Mouse (Mus musculus): ENCODE data around the gene Cenpa. TPM values are rescaled to one million over a fixed set of nuclear protein-coding genes. Genes with fewer than 3 reads are reported as not detected.
"Not testable (repeated sequence)": the region's sequence is repeated elsewhere in the genome, so short reads cannot be mapped to it uniquely, and the experiment has no call there.

Gene Cenpa
- total RNA-seq, 2 experiments from 2014 or later: 58.6 to 66.5 TPM

- DNase-seq: no peak
These were observed 20.5 kb upstream of the Cenpa start for GRCm38 (mm10) chr5:30646036-30646435.

DNA sequence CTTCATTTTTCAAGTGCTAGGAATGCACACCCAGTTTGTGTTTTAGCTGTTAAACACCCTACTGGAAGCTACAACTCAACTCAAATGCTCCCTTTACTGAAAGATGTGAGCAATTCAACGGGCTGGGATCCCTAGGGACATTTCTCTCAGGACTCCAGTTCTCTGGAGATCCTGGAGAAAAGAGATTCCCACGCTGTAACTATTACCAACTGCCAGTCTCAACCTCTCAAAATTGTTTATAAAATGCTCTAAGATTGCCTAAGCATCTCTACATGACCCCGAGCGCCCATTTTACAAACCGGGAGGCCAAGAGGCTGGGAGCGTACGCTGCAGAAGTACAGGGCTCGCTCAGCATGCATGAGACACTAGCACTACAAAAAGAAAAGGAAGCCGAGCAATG is 19.2 kb upstream of the Cenpa start:
- no peak for DNase-seq

- DNase-seq: peak; percentile 96 to 97
These were observed 18.6 kb upstream of the Cenpa start, which contains the start of gene Slc35f6 for GRCm38 (mm10) chr5:30647815-30648560. TSS of gene Slc35f6 (plus strand) at chr5:30647933.

DNA sequence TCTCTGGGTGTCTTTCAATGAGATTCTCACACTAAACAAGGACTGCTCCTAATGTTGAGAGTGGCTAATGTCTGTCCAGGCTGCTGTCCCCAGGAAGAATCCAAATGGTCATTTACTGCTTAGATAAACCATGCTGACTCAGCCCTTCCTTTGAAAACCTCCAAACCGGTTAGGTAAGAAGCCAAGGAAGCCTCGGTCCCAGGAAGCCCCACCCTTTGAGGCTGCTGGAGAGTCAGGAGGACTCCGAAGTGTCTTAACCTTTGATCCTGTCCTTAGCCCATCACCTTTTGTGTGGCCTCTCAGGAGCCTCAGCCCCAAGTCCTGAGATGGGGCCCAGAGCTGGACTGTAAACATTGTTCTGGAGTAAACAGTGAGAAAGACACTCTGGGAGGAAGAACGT is 17.0 kb upstream of the Cenpa start:
- DNase-seq: no peak

DNA sequence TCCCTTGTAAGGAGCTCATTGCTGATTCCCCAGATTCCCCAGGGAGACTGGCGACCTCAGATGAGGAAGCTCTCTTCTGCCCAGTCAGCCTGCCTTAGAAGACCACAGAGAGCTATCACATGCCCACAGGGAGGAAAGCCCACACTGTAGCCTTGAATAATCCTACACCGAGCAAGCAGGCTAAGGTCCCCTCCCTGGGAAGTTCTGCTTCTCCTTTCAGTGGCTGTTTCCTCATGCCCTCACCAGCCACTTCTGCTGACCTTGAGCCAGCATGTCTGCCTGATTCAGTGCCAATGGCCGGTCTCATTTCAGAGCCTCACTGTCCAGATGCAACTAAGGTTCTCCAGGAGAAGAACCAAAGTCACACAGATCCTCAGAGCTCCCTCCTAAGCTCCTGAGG is 15.8 kb upstream of the Cenpa start:
- DNase-seq: peak; percentile 59 to 80

- no peak for DNase-seq
These were observed 15.0 kb upstream of the Cenpa start for GRCm38 (mm10) chr5:30651554-30651953.

DNA sequence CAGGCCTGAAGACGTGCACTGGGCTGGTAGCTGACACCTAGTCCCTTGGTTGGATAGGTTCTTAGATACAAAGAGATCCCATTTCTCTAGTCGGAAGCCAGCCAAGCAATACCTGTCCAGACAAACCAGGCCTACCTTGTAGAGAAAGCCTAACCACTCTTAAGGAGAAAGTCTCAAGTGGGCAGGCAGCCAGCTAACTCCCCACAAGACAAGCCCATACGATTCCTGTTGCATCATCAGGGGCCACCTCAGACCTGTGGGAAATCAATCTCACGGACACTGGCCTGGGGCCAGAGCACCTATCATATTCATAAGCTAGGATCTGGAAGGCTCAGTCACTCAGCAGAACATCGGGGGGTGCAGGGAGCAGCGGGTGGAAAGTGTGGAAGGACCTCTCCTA is 13.3 kb upstream of the Cenpa start:
- DNase-seq: no peak

DNA sequence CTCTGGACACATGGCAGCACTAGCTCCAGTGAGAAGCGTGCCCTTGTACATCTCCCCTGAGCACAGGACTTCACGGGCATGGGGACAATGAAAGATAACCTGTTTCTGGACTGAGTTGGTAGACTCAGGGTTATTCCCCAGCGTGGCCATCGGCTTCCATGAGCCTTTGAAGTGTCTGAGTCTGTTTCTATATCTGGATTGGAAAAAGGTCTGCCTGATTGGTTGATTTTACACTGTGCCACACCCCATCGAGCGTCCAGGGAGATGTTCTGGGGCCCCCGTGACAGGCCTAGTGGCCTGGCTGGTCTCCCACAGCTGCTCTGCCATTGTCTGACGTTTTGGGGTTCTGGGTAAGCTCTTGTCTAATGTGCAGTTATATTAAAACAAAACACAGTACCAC is 11.5 kb upstream of the Cenpa start:
- no peak for DNase-seq

DNA sequence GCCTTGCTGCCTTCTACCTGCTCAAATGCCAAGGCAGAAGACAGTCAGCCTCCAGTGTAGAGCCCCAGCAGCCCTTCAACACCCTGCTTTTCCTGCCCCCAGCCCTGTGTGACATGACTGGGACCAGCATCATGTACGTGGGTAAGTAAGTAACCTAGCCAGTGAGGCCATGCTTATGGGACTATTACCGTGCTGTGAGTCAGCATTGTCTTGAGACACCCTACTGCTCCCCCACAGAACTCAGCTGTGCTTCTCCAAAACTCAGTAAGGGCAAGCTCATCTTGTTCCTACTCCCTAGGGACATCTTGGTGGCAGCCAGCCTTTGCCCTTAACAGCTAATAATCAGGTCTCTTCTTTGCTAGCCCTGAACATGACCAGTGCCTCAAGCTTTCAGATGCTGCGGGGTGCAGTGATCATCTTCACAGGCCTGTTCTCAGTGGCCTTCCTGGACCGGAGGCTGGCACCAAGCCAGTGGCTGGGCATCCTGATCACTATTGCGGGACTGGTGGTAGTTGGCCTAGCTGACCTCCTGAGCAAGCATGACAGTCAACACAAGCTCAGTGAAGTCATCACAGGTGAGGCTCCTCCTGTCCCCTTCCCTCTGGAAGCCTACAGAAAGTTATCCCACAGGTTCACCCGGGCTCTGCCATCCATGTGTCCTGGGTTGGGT is 10.9 kb upstream of the Cenpa start:
- DNase-seq: no peak

DNA sequence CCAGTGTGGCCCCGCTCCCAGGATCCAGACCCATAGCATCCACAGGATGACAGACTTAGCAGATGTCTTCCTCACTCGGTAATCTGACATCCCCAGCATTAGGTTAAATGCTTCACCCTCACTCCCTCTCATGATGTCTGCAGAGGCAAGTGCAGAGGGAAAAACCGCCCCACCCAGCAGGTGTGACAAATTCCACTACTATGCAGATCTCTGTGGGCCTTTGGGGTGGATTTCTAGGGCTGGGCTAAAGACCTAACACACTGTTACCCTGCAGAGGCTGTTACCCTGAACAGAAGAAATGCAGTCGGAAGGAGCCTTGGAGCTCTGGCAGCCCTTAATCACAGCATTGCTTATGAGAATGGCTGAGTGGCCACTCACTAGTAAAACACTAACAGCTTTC is 7.5 kb upstream of the Cenpa start:
- DNase-seq: no peak

DNA sequence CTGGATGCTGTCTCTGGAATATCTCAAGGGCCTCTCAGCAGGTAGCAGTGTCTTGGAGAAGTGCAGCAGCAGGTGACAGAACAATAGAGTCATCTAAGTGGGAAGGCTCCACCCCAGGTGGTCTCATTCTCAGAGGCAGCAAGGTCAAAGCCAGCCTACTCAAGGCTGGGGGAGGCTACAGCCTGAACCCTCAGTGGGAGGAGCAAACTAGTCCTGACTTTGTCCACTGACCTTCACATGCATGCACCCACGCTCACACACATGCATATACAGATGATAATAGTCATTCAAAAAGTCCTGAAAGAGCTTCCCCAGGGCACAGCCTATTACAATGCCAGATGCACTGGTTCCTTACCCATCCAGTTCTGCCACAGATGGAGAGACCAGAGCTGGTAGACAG is 6.3 kb upstream of the Cenpa start:
- DNase-seq: no peak

DNA sequence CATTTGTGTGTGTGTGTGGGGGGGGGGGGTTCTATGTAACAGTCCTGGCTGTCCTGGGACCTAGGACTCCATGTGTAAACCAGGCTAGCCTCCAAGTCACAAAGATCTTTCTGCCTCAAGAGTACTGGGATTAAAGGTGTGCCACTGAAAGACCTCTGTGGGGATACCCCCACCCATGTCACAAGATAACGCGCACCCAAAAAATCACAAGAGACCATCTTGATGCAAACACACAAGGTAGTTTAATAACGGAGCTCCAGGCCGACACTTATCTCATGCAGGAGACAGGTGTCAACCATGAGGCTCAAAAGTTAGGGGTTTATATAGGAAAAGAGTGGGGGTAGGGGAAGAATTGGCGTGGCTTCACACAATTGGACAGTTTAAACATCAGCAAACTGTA is 5.8 kb upstream of the Cenpa start:
- DNase-seq: no peak

- DNase-seq: no peak
These were observed 1.2 kb upstream of the Cenpa start for GRCm38 (mm10) chr5:30665360-30665759.

- no peak for DNase-seq
These were observed 609 bp upstream of the Cenpa start for GRCm38 (mm10) chr5:30665968-30666367.

GRCm38 (mm10) chr5:30667215-30667614 is 638 bp downstream of the Cenpa start:
- DNase-seq: no peak

GRCm38 (mm10) chr5:30667686-30668085 is 1.1 kb downstream of the Cenpa start:
- no peak for DNase-seq

DNA sequence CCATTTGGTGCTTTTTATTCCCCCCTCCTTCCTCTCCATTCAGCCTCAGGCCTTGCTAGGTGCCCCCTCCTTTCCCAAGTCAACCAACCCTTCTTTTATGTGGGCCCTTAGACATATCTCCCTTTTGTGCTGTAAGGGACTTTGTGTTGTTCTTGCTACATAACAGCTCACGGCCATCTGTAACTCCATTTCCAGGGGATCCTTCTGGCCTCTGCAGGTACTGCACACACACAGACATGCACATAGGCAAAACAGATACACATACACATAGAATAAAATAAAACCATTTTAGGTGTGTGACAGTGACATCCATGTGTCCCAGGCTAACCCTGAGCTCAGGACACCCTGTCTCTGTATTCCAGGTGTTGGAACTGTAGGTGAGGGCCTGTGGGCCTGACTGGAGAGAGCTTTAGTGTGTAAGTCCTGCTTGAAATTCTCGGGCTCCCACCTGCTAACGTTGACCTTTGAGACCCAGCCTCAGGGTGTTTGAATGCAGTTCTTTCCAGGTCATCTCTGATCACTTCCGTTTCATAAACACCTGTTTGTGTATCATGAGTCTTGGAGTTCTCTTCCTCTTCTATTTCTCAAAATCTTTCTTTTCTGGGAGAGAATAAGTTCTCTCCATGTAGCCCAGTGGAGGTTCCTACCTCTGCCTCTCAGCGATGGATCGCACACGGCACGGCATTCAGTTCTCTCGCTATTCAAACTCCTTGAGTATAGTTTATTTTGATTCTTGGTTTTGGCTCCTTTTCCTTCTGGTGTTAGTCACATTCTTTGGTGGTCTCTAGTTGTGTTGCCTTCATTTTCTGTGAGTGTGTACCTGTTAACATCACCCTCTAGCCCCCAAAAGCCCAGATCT is 2.3 kb downstream of the Cenpa start:
- DNase-seq: no peak

GRCm38 (mm10) chr5:30669496-30669830 is 2.9 kb downstream of the Cenpa start:
- no peak for DNase-seq

DNA sequence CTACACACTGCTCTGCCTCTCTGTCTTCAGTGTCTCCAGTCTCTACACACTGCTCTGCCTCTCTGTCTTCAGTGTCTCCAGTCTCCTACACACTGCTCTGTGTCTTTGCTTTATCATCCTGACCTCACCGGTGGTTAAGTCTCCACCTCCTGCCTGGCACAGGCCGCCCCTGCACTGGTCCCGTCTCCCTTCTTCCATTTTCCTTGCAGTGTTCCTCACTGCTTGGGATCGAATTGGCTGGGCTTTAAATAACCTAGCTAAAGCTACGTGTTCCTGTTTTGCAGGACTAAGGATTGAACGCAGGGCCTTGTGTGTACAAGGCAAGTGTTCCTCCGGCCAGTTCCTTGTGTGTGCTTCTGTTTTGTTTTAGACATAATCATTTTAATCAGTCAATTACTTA is 3.5 kb downstream of the Cenpa start:
- no peak for DNase-seq

DNA sequence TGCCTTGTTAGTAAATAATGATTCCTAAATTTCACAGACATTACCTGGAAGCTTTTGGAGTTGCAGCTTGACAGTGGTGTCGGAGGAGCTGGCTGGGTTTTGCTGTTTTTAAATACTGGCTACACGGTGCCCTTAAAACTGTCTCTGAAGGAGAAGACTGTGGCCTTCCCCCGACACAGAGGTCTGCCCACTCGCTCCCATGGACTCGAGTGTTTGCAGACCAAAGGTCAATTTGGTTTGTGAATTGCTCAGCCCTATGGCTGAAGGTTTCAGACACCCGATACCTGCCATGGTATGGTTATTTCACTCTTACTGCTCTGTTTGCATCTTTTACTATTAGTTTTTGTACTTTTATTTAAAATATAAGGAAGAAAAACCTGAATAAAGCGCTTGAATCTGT is 7.4 kb downstream of the Cenpa start:
- DNase-seq: no peak

GRCm38 (mm10) chr5:30676800-30677199 is 10.2 kb downstream of the Cenpa start:
- no peak for DNase-seq

- not testable (repeated sequence) for DNase-seq
These were observed 11.5 kb downstream of the Cenpa start for GRCm38 (mm10) chr5:30678069-30678468.

DNA sequence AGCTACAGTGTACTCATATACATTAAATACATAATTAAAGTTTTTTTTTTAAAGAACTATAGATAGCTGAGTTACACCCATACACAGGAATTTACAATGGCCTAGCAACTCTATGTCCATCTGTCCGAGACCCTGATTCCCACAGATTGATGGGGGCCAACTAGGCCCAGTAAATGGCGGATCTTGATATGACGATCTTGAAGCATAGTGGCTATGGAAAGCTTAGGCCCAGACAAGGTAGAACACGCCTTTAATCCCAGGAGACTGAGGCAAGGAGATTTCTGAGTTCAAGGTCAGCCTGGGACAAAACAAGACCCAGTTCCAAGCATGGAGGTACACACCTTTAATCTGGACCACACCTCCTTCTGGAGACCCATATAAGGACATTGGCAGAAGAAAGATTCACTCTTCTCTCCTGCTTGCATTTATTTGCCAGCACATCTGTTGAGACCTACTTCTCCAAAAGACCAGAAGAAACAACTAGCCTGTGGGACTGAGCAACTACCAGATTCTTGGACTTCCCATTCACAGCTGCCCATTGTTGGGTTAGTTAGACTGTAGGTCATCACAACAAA is 12.2 kb downstream of the Cenpa start:
- no peak for DNase-seq

Data from heart, adult 18-20 months (tissue).